Mouse (Mus musculus): ENCODE data around the gene Fer1l4.

Fer1l4 gene

GRCm38 (mm10) chr2:156007888-156008532 lies 44.7 kb downstream of the Fer1l4 start, which contains the start of the genes 6430550D23Rik and Ergic3:
Gene 6430550D23Rik, minus strand, starts transcription at chr2:156007977.
Gene Ergic3, plus strand, starts transcription at chr2:156008045.
- in situ Hi-C loops (cut with MboI, MseI), result no loop called here

- in situ Hi-C loops (cut with MboI, MseI), result no loop called here
Observed at GRCm38 (mm10) chr2:156005393-156005792, 47.4 kb downstream of the Fer1l4 start.

GRCm38 (mm10) chr2:155991863-155992321 lies 60.9 kb downstream of the Fer1l4 start:
- in situ Hi-C loops (cut with MboI, MseI), result no loop called here

- in situ Hi-C loops (cut with MboI, MseI), result no loop called here
Observed at GRCm38 (mm10) chr2:155991151-155991550, 61.6 kb downstream of the Fer1l4 start.

- in situ Hi-C loops (cut with MboI, MseI), result no loop called here
Observed at GRCm38 (mm10) chr2:155989085-155989484, 63.7 kb downstream of the Fer1l4 start.

- in situ Hi-C loops (cut with MboI, MseI), result no loop called here
Observed at GRCm38 (mm10) chr2:155987131-155987530, 65.6 kb downstream of the Fer1l4 start.

- in situ Hi-C loops (cut with MboI, MseI), result no loop called here
Observed at GRCm38 (mm10) chr2:155985776-155986175, 67.0 kb downstream of the Fer1l4 start.

- in situ Hi-C loops (cut with MboI, MseI), result no loop called here
Observed at GRCm38 (mm10) chr2:155979328-155979991, 73.3 kb downstream of the Fer1l4 start.

GRCm38 (mm10) chr2:155974087-155974731 lies 78.5 kb downstream of the Fer1l4 start:
- in situ Hi-C loops (cut with MboI, MseI), result no loop called here

GRCm38 (mm10) chr2:155973348-155973747 lies 79.4 kb downstream of the Fer1l4 start:
- in situ Hi-C loops (cut with MboI, MseI), result no loop called here
